Mouse (Mus musculus) MEL (cell line): Measurements from ENCODE around the gene Fam184b.

Experiments
- CTCF ChIP-seq, 3 experiments: IDR thresholded peaks in 2 of 3; conservative IDR thresholded peaks in 1 of 3; 2 replicates each; pipeline ENCODE4 v1.5.1; 2011 to 2012; ENCODE audit warnings: low read length in 3 of 3, low read depth in 2 of 3, mild to moderate bottlenecking in 2 of 3, improper control_type of control experiment in 1 of 3, inconsistent platforms in 1 of 3, mixed read lengths in 1 of 3, moderate library complexity in 1 of 3; ENCODE audit not compliant: control insufficient read depth in 1 of 3, insufficient read depth in 1 of 3, poor library complexity in 1 of 3, severe bottlenecking in 1 of 3
- GATA1 ChIP-seq: IDR thresholded peaks from 2 replicates; pipeline ENCODE4 v1.6.1; 2011; ENCODE audit warnings: low read depth, low read length, improper control_type of control experiment
- JUND ChIP-seq: IDR thresholded peaks from 2 replicates; pipeline ENCODE4 v1.6.1; 2011; ENCODE audit warnings: low read depth, mild to moderate bottlenecking, improper control_type of control experiment, low read length
- MAFK ChIP-seq: IDR thresholded peaks from 2 replicates; pipeline ENCODE4 v1.6.1; 2011; ENCODE audit warnings: low read depth, mild to moderate bottlenecking, low read length, improper control_type of control experiment, borderline replicate concordance
- TCF12 ChIP-seq: IDR thresholded peaks from 2 replicates; pipeline ENCODE4 v1.6.1; 2014; ENCODE audit warnings: low read depth, mild to moderate bottlenecking, inconsistent platforms, low read length, improper control_type of control experiment, moderate library complexity
- USF1 ChIP-seq: IDR thresholded peaks from 2 replicates; pipeline ENCODE4 v1.6.1; 2014; ENCODE audit warnings: low read depth, mild to moderate bottlenecking, inconsistent platforms, low read length, improper control_type of control experiment, moderate library complexity

DNA sequence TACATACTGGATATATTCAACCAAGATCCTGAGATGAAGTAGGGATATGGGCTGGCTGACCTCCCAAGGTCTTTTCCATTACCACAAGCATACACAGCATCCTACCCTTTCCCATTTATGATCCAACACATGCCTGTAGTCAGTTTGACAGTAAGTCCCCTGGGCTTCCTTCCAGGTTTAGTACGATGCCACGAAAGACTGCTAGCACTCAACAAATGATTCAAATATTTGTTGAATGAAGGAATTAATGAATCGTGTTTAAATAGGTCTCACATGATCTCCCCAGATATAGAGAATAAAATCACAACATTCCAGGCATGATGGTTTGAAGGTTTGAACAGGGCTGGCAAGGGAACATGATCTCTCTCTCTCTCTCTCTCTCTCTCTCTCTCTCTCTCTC, 1.0 kb downstream of the Fam184b start:
- no peak for TF ChIP-seq JUND
- no peak for TF ChIP-seq USF1
- no peak for TF ChIP-seq MAFK
- no peak for TF ChIP-seq CTCF (IDR thresholded peaks at IDR 0.05 in 2 of 3, conservative IDR thresholded peaks at IDR 0.05 in 1 of 3; ENCODE audit: control insufficient read depth in 1 of 3, insufficient read depth in 1 of 3, low read depth in 2 of 3, low read length in 3 of 3, poor library complexity in 1 of 3, severe bottlenecking in 1 of 3)
- TF ChIP-seq GATA1: no peak
- no peak for TF ChIP-seq TCF12
